Mouse (Mus musculus) midbrain, embryonic 11.5 days (tissue): ENCODE data around the gene Sap30bp. TPM values are rescaled to one million over a fixed set of nuclear protein-coding genes. Genes with fewer than 3 reads are reported as not detected.

ENCODE experiments used
- polyA plus RNA-seq: library from polyadenylated mRNA; unstranded; fragments of >200 nt; fragmentation: Nextera tagmentation; extraction: Ambion mirVana; gene quantifications from 2 replicates; pipeline ENCODE4 v1.2.1, GENCODE M21; 2014

Sap30bp gene
- polyA plus RNA-seq, 1 experiment from 2014 or later, result 61.5 TPM

Other genes with a start within 250 kb of the Sap30bp start
- gene Grb2, start 224.7 kb upstream of the Sap30bp start, polyA plus RNA-seq, result 74.3 and 77.7 TPM in 2 replicates
- 15.1 and 16.7 TPM in 2 replicates for gene Tmem94, start 167.8 kb upstream of the Sap30bp start, polyA plus RNA-seq
- 10.4 and 11.7 TPM in 2 replicates for gene Caskin2, start 119.6 kb upstream of the Sap30bp start, polyA plus RNA-seq
- gene Tsen54, start 118.6 kb upstream of the Sap30bp start, polyA plus RNA-seq, result 20.8 and 21.7 TPM in 2 replicates
- gene Llgl2, start 109.2 kb upstream of the Sap30bp start, polyA plus RNA-seq, result 2.4 and 2.5 TPM in 2 replicates
- not detected in 2 replicates for gene Myo15b, start 74.9 kb upstream of the Sap30bp start, polyA plus RNA-seq
- 0.27 and 0.59 TPM in 2 replicates for gene Smim5, start 33.3 kb upstream of the Sap30bp start, polyA plus RNA-seq
- gene Smim6, start 21.3 kb upstream of the Sap30bp start, polyA plus RNA-seq, result 0.46 TPM in 1 of 2 replicates, not detected in the other
- gene Recql5, start 195 bp downstream of the Sap30bp start, polyA plus RNA-seq, result 16.1 and 18.4 TPM in 2 replicates
- 0.23 and 0.25 TPM in 2 replicates for gene Itgb4, start 41.4 kb downstream of the Sap30bp start, polyA plus RNA-seq
- 82.5 and 93.4 TPM in 2 replicates for gene Galk1, start 79.4 kb downstream of the Sap30bp start, polyA plus RNA-seq
- 1,982 and 2,171 TPM in 2 replicates for gene H3f3b, start 94.7 kb downstream of the Sap30bp start, polyA plus RNA-seq
- gene Unk, start 97.0 kb downstream of the Sap30bp start, polyA plus RNA-seq, result 23.4 and 24.1 TPM in 2 replicates
- gene Unc13d, start 144.7 kb downstream of the Sap30bp start, polyA plus RNA-seq, result 0.82 and 1.1 TPM in 2 replicates
- 84.9 and 86.8 TPM in 2 replicates for gene Wbp2, start 153.7 kb downstream of the Sap30bp start, polyA plus RNA-seq
- gene Trim47, start 193.9 kb downstream of the Sap30bp start, polyA plus RNA-seq, result 2.7 TPM in 2 replicates
- gene Trim65, start 197.8 kb downstream of the Sap30bp start, polyA plus RNA-seq, result 1.3 TPM in 2 replicates
- 96.3 and 97.0 TPM in 2 replicates for gene Mrpl38, start 205.6 kb downstream of the Sap30bp start, polyA plus RNA-seq
- 28.7 and 30.1 TPM in 2 replicates for gene Fbf1, start 234.9 kb downstream of the Sap30bp start, polyA plus RNA-seq